Mouse (Mus musculus) testis, adult 2 months (tissue): Measurements from ENCODE around the gene Atf4.

Source experiments
- CTCF ChIP-seq: fragments of 200-500 bp; IDR thresholded peaks from 2 replicates; pipeline ENCODE4 v1.5.1; 2012; ENCODE audit warnings: low read depth, mild to moderate bottlenecking, inconsistent platforms, low read length, moderate library complexity; ENCODE audit not compliant: control insufficient read depth, insufficient read depth, insufficient replicate concordance
- POLR2A ChIP-seq: fragments of 200-500 bp; IDR thresholded peaks from 2 replicates; pipeline ENCODE4 v1.6.1; 2012; ENCODE audit warnings: low read depth, mild to moderate bottlenecking, inconsistent platforms, low read length, moderate library complexity; ENCODE audit not compliant: control insufficient read depth

- no peak for TF ChIP-seq CTCF
- TF ChIP-seq POLR2A, result no peak
Observed at GRCm38 (mm10) chr15:80306146-80306545, 51.2 kb downstream of the Atf4 start.
